Mouse (Mus musculus) left cerebral cortex, adult 11 months (tissue): ENCODE data around the gene A430033K04Rik.

ENCODE experiments used
- DNase-seq: peaks from one replicate; pipeline ENCODE4 v3.0.0; 2022; ENCODE audit warnings: low spot score

The A430033K04Rik gene

GRCm38 (mm10) chr5:138622645-138623477 is at the start of gene A430033K04Rik:
TSS of gene A430033K04Rik (plus strand) at chr5:138622859.
- peak; percentile 93 for DNase-seq

DNA sequence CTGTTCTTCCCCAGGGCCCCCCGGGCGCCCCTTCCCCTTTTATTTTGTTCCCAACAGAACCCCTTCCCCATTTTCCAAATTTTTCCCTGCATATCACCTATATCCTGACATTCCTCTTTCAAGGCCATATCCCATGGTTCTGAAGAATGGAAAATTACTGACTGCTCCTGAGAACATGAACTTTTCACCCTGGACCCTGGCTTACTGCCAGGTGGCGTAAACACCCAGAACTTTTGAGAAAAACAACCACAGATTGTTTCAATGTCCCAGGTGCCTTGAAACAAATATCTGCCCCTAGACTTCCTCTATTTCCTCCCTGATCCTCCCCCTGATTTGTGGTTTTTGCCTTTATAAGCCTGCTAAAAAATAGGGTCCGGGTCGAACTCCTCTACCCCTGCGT is 35.3 kb upstream of the A430033K04Rik start:
- DNase-seq, result no peak

DNA sequence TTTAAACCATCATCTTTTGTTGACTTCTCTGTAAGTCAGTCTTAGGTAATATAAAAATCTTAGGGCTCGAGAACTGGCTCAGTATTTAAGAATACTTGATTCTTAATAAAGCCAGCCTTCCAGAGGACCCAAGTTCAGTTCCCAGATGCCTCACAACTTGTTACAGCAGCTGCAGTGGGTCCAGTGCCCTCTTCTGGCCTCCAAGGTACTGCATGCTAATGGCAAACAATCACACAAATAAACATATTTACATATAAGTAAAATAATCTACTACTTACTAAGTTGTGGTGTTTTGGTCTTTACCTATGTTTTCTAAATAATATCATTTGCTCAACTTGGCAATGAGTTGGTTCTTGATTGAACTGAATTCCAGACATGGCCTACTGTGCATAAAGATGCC is 4.3 kb upstream of the A430033K04Rik start:
- no peak for DNase-seq

DNA sequence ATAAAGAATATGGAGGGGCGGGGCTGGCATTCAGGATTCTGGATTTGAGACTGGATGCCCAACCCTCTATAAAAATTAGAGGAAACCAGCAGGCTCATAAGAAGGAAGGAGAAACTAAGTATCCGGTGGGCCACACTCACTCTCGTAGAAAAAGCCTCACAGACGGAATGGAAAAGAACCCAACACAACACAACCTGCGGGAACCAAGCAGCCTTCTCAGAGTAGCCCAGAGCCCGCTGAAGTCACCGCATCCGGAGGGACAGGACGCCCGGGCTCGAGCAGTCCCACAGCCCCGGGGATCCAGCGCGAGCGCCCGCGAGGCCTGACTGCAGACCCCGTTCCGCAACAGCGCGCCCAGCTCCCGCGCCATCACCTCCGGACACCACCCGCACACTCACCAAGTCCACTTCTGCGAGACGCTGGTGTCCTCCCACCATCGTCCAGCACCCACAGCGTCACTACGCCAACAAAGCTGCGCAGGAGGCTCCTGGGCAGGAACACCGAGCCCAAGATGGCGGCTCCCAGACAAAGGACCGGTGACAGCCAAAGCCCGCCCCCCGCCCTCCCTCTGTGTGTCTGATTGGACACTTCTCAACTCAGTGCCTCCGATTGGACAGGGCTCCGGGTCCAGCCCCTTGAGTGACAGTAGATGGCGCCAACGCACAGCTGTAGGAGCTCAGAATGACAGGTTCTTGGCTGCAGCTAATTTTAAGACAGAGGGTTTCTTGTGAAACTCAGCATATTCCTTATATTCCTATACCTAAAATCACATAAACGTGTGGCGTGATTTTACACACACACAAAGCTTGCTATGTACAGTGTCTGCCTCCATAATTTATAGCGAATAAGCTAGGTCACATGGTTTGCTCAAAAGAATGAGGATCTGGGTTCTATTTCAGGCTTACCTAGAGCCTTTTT is 3.2 kb upstream of the A430033K04Rik start, which contains the start of gene Zfp68:
Gene Zfp68 (minus strand): TSS at position 551 of the 918 bp plus-strand sequence.
- peak; percentile 95 for DNase-seq

- DNase-seq, result no peak
These were observed 1.8 kb upstream of the A430033K04Rik start for GRCm38 (mm10) chr5:138620836-138621235.

DNA sequence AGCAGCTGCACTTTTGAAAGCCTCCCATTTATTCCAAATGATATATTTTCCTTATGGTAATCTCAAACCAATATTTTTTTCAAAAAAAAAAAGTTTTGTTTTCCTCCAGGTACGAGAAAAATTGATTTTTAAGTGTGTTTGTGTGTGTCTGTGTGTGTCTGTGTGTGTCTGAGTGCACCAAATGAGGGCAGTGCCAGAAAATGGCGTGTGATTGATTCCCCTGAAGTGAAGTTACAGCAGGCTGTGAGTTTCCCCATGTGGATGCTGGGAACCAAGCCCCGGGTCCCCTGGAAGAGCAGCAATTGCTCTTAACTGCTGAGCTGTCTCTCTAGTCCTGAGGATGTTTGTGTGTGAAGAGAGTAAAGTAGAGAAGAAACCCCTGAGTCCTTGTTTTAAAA is 818 bp downstream of the A430033K04Rik start:
- no peak for DNase-seq

DNA sequence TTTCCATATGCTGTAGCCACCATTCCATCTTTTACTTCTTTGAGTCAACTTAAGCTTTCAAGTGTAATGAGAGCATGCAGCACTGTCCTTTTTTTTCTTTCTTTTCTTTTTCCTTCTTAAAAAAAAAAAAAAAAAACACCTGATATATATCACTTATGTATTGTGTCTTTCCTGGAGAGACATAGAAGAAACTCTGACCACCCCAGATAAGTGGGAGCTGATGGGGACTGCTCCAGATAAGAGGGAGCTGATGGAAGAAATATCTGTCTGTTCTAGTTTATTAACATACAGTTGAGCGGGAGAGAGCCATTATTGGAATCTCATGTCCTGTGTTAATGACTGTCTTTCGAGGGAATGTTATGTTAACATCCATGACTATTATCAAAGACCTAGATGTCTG is 13.8 kb downstream of the A430033K04Rik start:
- DNase-seq, result no peak

DNA sequence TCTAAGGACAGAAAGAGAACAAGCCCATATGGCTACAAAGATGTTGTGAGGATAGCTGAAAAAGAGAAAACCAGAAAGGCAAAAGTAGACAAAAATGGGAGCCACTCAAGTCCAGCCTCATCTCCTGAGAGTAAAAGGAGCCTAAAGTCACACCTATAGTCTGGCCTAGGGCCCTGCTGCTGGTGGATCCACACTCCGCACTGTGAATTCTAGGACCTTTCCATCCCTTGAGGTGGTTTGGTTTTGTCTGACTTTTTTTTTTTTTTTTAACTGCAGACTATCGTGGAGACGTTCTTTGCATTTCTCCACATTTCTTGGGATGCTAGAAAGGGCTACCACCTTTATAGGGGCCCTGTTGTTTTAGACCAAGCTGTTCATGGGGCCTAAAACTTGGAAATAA is 18.4 kb downstream of the A430033K04Rik start:
- DNase-seq, result no peak

DNA sequence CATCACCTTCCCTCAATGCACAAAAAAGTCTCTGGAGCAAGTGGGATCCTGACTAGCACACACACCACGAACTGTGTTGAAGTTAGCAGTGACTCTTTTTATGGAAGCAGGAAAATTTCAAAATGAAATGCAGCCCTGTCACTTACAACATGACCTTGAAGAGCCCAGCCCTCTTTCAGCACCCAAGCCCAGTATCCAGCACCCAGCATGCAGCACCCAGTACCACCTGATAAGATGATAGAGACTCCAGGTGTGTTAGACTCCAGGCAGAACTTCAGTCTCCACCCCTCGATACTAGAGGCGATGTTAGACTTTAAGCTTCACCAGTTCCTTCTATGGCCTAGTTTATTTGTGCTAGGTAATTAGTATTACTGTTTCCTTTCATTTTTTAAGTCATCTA is 19.1 kb downstream of the A430033K04Rik start:
- no peak for DNase-seq

GRCm38 (mm10) chr5:138652911-138653310 is 30.3 kb downstream of the A430033K04Rik start:
- DNase-seq, result no peak

DNA sequence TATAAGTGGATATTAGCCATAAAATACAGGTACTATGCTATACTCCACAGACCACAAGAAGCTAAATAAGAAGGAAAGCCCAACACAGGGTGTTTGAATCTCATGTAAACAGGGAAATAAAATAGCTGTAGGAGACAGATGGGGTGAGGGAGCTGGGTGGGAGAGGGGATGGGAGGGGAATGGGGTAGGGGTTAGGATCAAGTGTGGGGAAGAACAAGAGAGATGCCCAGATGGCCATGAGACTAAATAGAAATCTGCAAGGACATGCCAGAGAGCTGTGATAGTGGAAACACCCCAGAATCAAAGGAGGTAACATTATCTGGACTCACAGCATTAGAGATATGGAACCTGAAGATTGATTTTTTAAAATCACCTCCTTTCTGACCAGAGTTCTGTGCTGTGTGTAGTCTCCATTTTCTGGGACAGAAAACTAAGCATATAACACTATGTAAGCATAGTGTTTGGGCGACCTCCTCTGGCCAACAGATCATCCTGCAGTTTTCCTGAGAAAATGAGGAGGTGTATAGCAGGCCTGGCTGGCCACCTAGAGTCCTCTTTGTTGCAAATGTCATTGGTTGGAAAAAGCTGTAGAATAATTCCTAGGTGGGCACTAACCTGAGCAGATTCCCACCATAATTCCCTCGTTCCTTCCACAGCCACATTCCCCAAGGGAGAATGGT is 34.0 kb downstream of the A430033K04Rik start:
- DNase-seq, result no peak

- no peak for DNase-seq
These were observed 34.7 kb downstream of the A430033K04Rik start for GRCm38 (mm10) chr5:138657407-138657806.

DNA sequence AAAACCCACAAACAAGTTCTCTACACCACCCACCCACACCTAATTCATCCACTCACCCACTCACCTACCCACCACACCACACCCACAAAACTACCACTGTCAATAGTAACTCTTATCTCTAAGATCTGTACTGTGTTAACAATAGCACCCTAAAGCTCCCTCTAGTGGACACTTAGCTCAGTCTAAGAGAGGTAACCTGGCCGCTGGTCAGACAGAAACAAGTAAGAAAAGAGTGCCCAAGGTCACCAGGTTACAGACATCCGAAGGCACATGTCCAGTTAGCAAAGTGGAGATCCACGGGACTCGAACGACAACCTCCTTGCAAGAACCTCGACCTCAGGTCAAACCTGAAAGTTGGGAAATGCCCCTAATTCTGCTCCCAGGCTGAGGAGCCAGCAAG is 35.2 kb downstream of the A430033K04Rik start:
- DNase-seq, result peak; percentile 36

- no peak for DNase-seq
These were observed 36.3 kb downstream of the A430033K04Rik start for GRCm38 (mm10) chr5:138658922-138659321.

GRCm38 (mm10) chr5:138683023-138683766 is 60.5 kb downstream of the A430033K04Rik start:
- DNase-seq, result no peak

GRCm38 (mm10) chr5:138683821-138684220 is 61.2 kb downstream of the A430033K04Rik start:
- DNase-seq, result no peak

DNA sequence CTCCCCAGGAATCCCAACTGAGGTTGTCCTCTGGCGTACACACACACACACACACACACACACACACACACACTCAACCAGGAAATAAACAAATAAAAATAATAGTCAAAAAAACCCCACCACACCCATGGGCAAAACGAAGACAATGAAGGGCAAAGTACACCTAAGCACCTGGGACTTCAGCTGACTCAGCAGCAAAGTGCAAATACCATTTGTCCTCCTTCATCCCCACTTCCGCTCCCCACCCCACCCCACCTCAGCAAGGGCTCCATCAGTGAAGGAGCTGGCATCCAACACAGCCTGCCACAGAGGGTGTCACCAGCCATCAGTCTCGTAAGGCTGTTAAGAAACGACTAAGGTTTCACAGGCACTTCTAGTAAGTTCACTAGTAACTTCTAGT is 64.8 kb downstream of the A430033K04Rik start:
- DNase-seq, result no peak

- no peak for DNase-seq
These were observed 66.6 kb downstream of the A430033K04Rik start for GRCm38 (mm10) chr5:138689254-138689653.

- DNase-seq, result no peak
These were observed 70.4 kb downstream of the A430033K04Rik start for GRCm38 (mm10) chr5:138692936-138693570.

DNA sequence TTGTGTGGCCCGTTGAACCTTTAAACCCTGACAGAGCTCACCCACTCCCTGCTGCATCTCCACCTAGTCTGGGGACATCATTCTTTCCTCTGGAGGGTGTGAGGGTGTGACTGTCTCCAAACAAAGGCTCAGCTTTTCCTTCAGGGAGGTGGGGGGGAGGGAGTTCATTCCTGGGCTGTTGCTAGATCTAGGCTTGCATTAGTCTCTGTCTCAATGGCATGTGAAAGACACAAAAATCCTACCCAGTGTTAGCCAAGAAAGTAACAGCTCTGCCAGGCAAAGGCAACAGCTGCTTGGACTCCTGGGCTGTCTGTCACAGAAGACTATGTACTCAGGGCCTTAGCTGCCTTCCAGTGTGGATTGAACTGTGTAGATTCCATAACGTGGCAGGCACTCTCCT is 71.4 kb downstream of the A430033K04Rik start:
- no peak for DNase-seq
